Mouse (Mus musculus) cerebellum, adult 9-11 months (tissue): ENCODE measurements around the gene Chd6.

Experiments used
- DNase-seq: peaks from one replicate; pipeline ENCODE4 v3.0.0; 2022

Chd6 gene

GRCm38 (mm10) chr2:161108933-161109371, at the start of gene Chd6:
TSS of gene Chd6 (minus strand) at chr2:161109075.
- DNase-seq, result peak; percentile 99

DNA sequence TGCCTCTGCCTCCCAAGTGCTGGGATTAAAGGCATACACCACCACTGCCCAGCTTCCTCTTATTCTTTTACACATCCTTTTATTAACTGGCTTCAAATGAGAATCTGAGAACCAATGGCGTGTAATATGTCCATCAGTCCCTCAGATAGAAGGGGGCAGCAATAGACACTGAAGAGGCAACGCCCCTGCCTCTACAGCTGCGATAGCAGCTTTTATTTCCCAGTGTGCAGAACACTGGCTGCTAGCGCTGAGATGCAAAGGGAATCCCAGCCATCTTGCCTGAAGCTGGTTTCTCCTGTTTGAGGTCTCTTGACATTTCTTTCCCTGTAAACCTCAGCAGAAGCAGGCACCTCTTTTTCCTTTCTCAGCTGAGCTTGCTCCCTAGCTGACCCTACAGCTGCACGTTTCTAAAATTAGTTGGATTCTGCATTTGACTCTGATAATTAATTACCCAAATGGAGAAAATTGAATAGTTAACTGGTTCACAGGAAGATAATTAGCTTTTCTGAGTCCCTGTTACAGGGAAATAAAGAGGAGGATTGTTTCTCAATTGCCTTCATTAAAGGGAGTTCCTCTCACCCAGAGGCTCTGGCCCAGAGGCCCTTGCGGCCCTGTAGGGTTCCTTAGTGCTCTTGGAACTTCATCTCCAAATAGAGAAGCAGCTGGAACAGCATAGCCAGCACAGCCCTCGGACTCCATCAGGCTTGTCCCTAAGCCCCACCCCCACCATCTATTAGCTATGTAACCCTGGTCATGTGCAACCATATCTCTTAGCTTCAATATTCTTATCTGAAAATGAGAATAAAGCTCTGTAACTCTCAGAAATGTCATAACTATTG, 41.3 kb upstream of the Chd6 start:
- no peak for DNase-seq

- no peak for DNase-seq
These were observed 39.6 kb upstream of the Chd6 start for GRCm38 (mm10) chr2:161148428-161149020.

DNA sequence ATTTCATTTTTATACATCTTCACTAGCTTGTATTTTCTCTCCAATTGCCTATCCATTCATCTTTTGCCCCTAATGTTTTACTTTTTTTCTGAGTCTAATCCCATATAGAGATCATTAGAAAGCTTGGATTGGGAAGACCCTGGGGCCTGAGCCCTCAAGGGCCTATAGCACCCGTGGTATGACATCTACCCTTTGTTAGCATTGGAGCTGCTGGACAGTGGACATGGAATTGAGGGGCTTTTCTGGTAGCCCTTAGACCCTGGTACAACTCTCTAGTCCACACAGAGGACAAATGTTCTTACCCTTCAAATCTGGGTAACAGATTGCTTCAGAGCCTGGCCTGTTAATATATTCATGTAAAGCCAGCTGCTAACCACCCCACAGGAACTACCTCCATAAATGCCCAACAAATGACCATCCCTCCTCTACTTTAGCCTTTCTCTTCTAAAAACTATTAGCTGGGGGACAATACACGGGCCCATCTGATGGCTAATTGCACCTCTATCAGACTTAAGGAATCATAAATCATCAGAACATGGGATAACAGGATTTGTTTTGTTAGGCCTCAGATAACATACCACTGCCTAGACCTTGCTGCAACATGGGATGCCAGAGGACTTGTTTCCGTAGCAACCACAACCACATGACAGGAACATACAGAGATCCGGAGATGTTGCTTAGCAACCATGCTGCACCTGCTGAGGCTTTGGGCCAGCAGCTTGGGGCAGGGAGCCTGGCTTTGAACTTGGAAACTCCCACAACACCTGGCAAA, 39.0 kb upstream of the Chd6 start:
- no peak for DNase-seq

DNA sequence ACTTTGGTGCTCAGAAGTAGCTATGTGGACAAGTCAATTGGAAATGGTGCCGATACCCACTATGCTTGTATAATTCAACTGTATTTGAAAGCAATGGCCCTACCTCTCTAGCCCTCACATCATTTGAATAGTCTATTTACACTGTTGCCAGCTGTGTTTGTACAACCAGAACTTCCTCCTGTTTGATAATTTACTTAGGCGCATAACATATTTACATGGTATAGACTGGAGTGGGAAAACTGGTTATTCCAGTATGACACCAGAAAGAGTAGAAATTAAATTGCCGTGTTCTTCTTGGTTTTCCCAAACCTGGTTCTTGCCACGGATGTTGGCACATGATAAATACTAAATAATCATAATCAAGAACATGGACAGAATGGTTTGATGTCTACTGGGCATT, 35.9 kb upstream of the Chd6 start:
- no peak for DNase-seq

- no peak for DNase-seq
These were observed 30.0 kb upstream of the Chd6 start for GRCm38 (mm10) chr2:161138672-161139536.

GRCm38 (mm10) chr2:161136999-161137398, 28.1 kb upstream of the Chd6 start:
- DNase-seq, result no peak

GRCm38 (mm10) chr2:161128367-161129111, 19.7 kb upstream of the Chd6 start:
- DNase-seq, result no peak

- no peak for DNase-seq
These were observed 3.1 kb upstream of the Chd6 start for GRCm38 (mm10) chr2:161112011-161112410.

GRCm38 (mm10) chr2:161109398-161109821, 535 bp upstream of the Chd6 start:
- DNase-seq, result no peak

DNA sequence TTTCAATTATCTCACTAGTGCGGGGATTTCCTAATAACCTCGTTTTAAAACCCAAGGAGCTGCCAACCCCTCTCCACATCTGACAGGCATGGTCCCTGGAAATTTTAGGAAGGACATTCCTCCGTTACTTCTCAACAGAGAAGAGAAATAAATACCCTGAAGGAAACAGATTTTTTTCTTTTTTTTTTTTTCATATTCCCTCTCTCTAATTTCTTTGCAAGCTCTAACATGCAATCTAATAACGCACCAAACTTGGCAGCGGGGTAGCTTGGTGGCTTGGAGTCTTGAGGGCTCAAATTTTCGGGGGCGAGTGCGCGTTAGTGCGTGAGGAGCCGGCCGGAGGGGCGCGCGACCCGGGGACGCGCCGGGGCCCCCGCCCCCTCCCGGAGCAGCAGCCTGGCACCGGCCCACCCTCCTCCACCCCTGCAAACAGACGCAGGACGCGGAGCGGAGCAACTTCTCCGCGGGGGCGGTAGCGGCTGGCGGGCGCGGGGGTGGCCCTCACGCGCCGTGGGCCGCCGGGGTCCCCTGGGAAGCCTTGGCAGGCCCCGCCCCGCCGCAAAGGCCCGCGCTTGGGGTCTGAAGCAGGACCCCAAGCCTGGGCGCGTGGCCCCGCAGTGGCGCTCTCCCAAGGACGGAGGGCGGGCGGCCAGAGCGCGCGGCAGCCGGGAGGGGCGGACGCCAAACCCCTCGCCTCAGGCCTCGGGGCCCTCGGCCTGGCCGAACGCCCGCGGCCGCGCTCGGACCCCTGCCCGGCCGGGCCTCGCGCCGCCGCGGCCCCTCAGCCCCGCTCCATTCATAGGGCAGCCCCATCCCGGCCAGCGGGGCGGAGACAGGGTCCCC, 569 bp downstream of the Chd6 start:
- no peak for DNase-seq

DNA sequence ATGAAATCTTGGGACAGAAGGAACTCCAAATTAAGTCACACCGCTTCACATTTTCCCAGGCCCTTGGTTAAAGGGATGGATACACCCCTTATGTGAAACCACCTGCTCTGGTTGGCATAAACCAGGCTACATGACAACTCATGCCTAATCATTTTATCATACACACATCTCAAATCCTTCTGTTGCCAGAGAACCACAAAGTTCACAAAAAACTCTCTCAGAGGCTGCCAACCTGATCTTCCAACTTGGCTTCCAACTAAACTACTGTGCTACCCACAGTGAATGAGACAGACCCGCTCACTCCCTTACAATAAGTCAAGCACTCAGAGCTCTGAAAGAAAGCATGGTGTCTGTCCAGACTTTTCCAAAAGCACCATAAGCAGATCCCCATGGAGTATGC, 1.6 kb downstream of the Chd6 start:
- peak; percentile 34 for DNase-seq

- no peak for DNase-seq
These were observed 5.1 kb downstream of the Chd6 start for GRCm38 (mm10) chr2:161103769-161104168.

DNA sequence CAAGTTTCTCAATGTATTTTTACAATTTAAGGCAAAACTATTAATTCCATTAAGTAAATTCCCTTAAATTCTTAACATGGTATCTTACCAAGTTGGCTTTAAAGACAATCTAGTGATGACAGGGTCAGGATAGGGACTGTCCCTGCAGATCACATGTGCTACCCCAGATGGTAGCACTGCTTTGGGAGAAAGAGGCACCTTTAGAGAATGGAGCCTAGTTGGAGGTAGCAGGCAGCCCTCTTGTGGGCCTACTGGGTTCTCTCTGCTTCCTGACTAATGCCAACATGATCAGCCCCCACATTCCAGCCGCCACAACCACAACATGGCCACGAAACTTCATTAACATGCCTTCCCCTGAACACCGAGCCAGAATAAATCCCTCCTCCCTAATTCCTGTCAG, 6.8 kb downstream of the Chd6 start:
- no peak for DNase-seq

DNA sequence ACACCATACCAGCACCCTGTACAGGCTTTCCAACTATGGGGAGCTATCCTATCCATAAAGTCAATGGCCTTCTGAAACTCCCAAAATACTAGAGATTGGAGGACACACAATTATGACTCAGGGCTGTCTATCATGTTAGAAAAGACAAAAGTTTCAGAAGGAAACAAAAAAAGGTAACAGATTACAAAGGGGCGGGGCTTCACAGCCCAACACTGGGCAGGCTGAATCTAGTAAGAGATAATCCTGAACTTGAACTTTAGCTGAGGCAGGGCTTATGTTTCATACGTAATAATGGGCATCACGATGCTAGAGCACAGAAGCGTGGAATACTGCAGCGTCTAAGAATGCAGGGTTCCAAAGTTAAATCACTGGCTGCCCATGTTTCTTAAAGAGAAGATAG, 11.1 kb downstream of the Chd6 start:
- no peak for DNase-seq

DNA sequence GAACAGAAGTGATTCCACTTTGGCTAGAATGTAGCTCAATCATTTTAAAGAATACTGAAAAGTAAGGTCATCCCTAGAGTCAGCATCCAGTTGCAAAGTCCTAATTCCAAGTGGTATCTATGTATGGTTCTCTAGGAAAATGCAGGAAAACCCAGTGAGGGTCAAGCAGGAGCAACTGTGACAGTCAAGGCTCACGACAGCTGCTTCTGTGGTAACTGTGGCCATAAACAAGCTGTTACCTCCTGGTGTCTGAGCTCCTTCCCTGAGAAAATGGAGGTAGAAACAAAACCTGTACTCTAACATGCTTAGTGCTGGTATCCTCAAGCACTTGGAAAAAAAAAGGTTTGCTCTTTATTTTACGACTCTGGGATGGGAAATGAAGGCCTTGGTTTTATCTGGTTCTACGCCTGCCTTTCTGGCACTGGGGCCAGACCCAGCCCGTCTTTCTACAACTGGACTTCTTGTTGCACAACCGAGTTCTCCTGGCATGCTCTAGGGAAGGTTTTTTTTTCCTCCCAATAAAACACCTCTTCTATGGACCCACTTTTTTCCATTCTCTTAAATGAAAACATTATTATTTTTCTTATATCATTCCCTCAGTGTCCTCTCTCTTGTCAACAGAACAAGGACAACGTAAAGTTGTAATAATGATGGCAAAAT, 18.0 kb downstream of the Chd6 start:
- DNase-seq, result no peak

- no peak for DNase-seq
These were observed 18.7 kb downstream of the Chd6 start for GRCm38 (mm10) chr2:161090200-161090599.

GRCm38 (mm10) chr2:161078590-161078989, 30.3 kb downstream of the Chd6 start:
- DNase-seq, result no peak

DNA sequence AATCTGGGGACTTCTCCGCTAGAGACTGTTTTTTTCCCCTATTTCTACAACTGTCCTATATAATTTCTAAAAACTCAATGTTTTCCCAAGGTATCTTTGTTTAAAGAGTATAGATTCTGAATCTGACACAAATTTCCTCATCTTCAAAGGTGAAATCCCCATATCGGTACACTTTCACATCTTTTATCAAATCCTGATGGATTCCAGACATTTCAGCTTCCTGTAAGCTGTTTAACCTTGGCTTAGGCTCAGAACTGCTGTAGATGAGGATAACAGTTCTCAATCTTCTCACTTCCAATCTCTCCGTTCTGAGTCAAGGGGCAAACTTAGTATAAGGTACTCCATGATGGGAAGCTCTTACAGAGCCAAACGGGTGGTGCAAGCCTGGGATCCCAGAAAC, 32.6 kb downstream of the Chd6 start:
- no peak for DNase-seq

DNA sequence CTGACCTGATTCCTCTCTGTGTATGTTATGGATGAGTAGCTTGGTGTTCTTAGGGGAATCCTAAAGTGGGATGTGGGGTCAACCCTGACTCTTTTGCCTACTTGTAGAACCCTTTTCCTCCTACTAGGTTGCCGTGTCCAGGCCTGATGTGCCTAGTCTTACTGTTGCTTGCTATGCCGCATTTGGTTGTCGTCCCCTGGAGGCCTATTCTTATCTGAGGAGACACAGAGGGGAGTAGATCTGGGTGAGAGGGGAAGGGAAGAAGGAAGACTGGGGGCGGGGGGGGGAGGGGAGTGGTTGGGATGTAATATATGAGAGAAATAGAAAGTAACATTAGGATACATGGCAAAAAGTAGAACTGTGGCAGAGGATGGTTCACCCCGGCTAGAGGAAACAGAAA, 33.3 kb downstream of the Chd6 start:
- no peak for DNase-seq
